Mouse (Mus musculus) frontal cortex, postnatal 14 days (tissue): Measurements from ENCODE around the gene Ulk4.

Source experiments
- DNase-seq, 2 experiments: peaks; one replicate each; pipeline ENCODE4 v3.0.0; 2022; ENCODE audit warnings: low spot score in 2 of 2

The Ulk4 gene

GRCm38 (mm10) chr9:121277118-121278060, at the start of gene Ulk4:
Ulk4 (minus strand) TSS chr9:121277197.
- peak; percentile 90 to 91 for DNase-seq

GRCm38 (mm10) chr9:121322034-121322433, 45.0 kb upstream of the Ulk4 start:
- DNase-seq: no peak

- no peak for DNase-seq
These were observed 44.1 kb upstream of the Ulk4 start for GRCm38 (mm10) chr9:121321118-121321517.

- no peak for DNase-seq
These were observed 43.4 kb upstream of the Ulk4 start for GRCm38 (mm10) chr9:121320433-121320832.

GRCm38 (mm10) chr9:121319323-121319966, 42.4 kb upstream of the Ulk4 start:
- no peak for DNase-seq

GRCm38 (mm10) chr9:121316621-121317405, 39.8 kb upstream of the Ulk4 start:
- DNase-seq: no peak

- no peak for DNase-seq
These were observed 39.1 kb upstream of the Ulk4 start for GRCm38 (mm10) chr9:121315901-121316595.

GRCm38 (mm10) chr9:121314541-121315152, 37.6 kb upstream of the Ulk4 start:
- DNase-seq: no peak

- DNase-seq: no peak
These were observed 36.8 kb upstream of the Ulk4 start for GRCm38 (mm10) chr9:121313656-121314374.

- no peak for DNase-seq
These were observed 35.4 kb upstream of the Ulk4 start for GRCm38 (mm10) chr9:121312237-121312891.

GRCm38 (mm10) chr9:121311846-121312236, 34.8 kb upstream of the Ulk4 start:
- DNase-seq: no peak

GRCm38 (mm10) chr9:121310501-121310900, 33.5 kb upstream of the Ulk4 start:
- DNase-seq: no peak

- no peak for DNase-seq
These were observed 32.3 kb upstream of the Ulk4 start for GRCm38 (mm10) chr9:121309287-121309686.

- DNase-seq: no peak
These were observed 28.5 kb upstream of the Ulk4 start for GRCm38 (mm10) chr9:121305456-121305855.

GRCm38 (mm10) chr9:121304520-121304919, 27.5 kb upstream of the Ulk4 start:
- DNase-seq: no peak

GRCm38 (mm10) chr9:121303748-121304147, 26.8 kb upstream of the Ulk4 start:
- DNase-seq: no peak

- no peak for DNase-seq
These were observed 26.1 kb upstream of the Ulk4 start for GRCm38 (mm10) chr9:121303086-121303485.

- no peak for DNase-seq
These were observed 25.5 kb upstream of the Ulk4 start for GRCm38 (mm10) chr9:121302543-121302942.

GRCm38 (mm10) chr9:121301041-121301920, 24.3 kb upstream of the Ulk4 start:
- no peak for DNase-seq
